Mouse (Mus musculus) erythroblast, embryonic 14.5 days (primary cell): ENCODE data around the gene Sgms1.

ENCODE experiments used
- GATA1 ChIP-seq: IDR thresholded peaks from 2 replicates; pipeline ENCODE4 v1.6.1; 2012; ENCODE audit warnings: low read length, inconsistent platforms, mixed read lengths
- TAL1 ChIP-seq: IDR thresholded peaks from 3 replicates; pipeline ENCODE4 v1.6.1; 2012; ENCODE audit warnings: low read length, inconsistent platforms, mixed read lengths

GRCm38 (mm10) chr19:32393092-32393745 is 3.7 kb upstream of the Sgms1 start:
- no peak for TF ChIP-seq GATA1
- TF ChIP-seq TAL1: no peak
